Mouse (Mus musculus) ES-Bruce4 (cell line): ENCODE data around the gene Cebpa.

ENCODE experiments used
- EP300 ChIP-seq: IDR thresholded peaks from 2 replicates; pipeline ENCODE4 v1.6.1; 2011; ENCODE audit warnings: low read depth, low read length; ENCODE audit not compliant: insufficient read depth
- POLR2A ChIP-seq: IDR thresholded peaks from one replicate; pipeline ENCODE4 v1.8.1; 2011; ENCODE audit warnings: low read length; ENCODE audit not compliant: insufficient read depth

- TF ChIP-seq POLR2A (no peak), EP300 (no peak)
Measured at GRCm38 (mm10) chr7:35084565-35085360, 34.3 kb upstream of the Cebpa start.
